Mouse (Mus musculus) kidney, adult 9 months (tissue): ENCODE data around the gene Hic1.
"Not testable (repeated sequence)": the region's sequence is repeated elsewhere in the genome, so short reads cannot be mapped to it uniquely, and the experiment has no call there.

Source experiments
- DNase-seq: peaks from one replicate; pipeline ENCODE4 v3.0.0; 2022

The Hic1 gene

DNA sequence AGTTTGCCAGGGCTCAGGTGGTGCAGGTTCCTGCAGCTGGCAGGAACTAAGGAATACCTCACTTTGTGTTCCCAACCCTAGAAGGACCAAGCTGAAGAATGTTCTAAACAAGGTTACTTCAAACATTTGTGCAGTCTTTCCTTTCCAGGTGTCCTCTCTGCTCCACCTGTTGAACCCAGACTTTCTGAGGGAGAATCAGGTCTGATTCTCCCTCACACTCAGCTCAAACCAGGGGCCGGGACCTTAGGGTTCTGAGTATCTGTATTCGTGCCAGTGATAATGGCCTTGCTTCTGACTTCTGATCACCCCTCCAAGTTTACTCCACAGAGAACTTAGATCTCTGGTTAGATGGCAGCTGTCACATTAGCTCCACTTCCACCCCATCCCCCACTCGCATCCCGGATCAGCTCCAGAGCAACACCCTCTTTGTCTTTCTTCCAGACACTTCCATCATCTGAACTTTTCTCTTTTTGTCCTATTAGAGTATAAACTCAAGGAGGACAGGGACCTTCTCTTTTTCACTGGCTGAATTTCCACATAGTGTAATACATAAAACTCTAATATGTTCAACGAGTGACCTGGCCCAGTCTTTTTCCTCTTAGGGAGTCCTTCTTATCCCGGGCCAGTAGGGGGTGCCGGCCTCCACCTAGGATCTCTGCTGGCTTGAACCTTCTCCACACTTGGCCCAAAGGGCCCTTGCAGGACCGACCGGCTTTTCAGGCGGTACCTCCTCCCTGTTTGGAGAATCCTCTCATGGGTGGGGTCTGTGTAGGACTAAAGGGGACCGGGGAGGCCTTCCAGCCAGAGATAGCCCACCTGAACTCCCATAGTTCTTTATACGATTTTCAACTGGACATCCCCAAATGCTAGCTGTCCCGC, 23.3 kb upstream of the Hic1 start:
- peak; percentile 86 for DNase-seq

DNA sequence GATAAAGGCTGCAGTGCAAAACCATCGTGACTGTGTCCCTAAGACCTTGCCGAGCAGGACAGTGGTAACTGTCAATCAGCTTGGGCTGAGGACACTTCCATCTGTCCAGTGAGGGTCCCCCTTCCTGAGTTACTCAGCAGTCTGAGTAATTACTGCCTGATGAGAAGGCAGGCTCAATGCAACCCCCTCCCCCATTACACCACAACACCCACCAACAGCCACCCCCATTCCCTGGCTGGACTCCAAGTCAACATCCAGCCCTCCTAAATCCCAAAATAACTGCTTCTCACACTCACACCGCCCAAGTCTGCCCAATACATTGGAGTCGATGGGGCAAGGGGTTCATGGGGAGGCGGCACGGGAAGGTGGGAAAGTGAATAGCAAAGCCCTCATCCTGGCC, 22.5 kb upstream of the Hic1 start:
- no peak for DNase-seq

DNA sequence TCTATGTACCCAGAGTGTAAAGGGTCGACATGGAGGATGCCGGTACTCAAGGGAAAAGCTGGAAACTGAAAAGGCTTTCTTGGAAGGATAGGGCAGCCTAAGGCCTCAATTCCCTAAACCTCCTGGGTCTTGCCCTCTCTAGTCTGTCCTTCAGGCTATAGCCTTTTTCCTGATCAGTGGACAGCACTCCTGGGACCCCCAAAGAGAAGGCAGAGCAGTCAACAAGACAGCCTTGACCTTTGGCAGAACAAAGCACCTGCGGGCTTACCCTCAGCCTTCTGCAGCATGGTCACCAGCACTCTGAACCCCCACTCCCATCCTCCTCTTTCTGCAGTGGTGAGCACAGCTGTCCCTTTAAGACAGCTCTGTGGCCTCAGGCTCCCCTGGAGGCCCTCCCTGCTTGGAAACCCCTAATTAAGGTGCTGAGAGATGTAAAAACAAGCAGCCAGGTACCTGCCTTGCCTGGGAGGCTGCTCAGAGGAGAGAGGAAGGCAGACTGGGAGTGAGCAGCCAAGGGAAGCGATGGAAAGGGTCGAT, 21.7 kb upstream of the Hic1 start, which contains the start of gene Dph1:
Dph1 (minus strand) TSS at position 337 of the 537 bp plus-strand sequence.
- no peak for DNase-seq

DNA sequence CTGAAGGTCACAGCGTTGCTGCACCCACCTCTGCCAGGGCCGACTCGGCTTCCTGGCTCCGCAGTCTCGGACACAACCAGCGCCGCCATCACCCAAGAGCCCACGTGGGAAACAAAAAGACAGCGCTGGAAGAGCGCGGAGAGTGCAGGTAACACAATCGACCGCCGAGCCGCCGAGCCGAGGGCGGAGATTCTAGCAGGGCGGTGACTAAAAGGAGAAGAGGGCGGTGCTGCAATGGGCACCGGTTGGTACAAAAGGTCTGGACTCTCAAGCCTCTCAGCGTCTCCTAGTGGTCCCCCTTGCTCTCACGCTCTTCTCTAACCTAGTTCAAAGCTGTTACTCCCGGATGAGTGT, 21.0 kb upstream of the Hic1 start:
- peak; percentile 90 for DNase-seq

DNA sequence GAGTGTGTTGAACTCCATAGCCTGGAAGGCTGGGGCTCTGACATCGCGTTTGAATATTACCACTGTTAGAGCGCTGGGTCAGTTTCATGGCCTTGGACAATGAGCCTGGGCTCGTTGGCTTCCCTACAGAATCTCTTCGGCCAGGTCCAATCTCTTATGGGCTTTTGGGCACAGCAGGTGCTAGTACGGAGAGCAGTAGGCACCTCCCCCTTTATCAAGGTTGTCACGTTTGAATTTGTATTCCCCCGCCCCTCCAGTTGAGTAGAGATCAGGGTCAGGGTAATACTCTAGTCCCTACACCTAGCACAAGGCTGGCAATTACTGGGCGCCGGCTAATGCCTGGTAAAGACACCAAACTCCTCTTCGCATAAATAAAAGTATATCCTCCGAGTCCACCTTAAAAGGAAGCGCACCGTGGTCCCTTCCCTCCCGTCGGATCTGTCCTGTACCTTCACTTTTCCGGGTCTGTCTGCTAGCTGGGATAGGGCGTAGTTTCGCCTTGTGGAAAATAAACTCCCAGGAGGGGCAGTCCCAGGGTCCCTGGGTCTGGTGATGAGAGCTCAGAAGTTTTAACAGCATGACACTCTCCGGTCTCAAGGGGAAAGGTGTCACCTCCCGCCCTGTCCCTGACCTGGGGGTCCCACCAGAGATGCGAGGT, 20.5 kb upstream of the Hic1 start:
- DNase-seq: no peak

DNA sequence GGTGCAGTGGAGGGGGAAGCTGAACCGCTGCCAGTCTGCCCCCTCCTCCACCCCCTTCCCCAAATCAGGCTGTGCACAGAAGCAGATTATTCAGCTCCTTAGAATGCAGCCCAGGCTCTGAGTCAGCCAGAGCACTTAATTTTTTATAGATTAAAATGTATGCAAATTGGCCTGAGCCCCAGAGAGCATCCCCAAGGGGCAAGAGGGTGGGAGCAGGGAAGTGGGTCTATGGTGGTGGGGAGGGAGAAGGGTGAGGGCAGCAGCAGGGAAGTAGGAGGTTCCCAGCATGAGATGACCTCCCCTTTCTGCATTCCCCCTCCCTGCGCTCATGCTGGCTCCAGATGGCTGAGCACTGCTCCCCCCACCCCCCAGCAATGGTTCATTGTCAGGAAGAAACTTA, 15.7 kb upstream of the Hic1 start:
- DNase-seq: no peak

DNA sequence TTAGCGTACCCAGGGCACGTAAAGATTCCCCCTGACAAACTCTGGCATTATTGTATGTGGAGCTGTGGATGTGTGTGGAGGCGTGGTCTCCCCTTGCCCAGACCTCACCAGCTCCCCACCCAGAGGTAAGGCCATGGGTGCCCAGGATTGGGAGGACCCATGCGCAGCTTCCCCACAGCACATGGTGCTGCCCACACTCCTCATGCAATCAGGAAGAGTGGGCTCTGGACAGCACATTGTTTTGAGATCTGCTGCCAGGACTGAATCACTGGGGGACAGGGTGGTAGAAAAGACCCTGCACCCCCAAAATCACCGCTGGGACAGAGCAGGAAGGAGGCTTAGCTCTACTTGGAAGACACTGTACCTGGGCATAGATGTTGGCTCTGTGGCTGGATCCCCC, 15.3 kb upstream of the Hic1 start:
- no peak for DNase-seq

DNA sequence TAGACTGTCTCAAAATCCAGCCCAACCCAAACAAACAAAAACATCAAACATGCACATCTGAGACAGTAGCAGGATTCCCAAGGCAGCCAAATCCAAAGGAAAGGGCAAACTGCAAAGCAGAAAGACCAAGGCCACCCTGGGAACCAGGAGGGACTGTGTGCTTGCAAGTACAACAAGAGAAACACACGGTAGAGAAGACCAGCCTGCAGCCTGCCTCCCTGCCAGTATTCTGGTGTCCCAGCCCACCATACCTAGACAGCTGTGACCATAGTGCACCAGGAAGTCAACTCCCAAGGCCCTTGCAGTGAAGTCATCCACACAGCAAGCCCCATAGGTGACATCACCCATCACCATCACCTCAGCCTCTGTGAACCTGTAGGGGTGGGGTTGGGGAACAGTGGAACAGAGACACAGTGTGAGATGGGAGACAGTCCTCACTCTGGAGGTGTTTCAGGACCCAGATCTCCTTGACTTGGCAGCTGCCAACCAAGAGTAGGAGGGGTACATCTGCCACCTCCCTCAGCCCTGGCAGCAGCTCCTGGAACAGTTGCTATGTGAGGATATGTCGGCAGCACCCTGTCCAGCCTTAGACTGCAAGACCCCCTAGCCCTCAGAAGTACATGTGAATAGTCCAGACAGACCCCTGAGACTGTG, 14.7 kb upstream of the Hic1 start:
- no peak for DNase-seq

DNA sequence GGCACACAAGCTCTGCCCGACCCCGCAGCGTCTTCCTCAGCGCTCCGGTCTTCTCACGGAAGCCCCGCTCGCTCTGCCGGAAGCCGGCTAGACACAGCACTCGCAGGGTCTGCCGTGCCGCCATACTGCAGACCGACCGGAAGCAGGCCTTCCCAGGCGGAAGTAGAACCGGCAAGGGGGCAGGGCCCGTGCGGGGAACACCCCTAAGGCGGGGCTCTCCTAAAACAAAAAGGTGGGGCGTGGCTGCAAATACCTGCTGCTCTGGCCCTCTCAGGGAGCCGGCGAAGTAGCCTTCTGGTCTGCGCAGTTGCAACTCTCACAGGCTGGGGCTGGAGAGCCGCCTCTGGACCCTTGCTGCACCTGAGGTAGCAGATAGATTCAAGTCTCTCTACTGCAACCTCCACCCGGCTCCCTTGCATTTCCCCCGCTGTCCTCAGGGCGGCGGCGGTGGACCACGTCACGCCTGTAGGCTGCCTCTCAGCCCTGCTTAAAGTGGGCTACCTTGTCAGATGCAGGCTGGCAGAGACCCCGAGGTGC, 9.4 kb upstream of the Hic1 start, which contains the start of gene Ovca2:
Ovca2 (minus strand) TSS at position 164 of the 537 bp plus-strand sequence.
- peak; percentile 93 for DNase-seq

DNA sequence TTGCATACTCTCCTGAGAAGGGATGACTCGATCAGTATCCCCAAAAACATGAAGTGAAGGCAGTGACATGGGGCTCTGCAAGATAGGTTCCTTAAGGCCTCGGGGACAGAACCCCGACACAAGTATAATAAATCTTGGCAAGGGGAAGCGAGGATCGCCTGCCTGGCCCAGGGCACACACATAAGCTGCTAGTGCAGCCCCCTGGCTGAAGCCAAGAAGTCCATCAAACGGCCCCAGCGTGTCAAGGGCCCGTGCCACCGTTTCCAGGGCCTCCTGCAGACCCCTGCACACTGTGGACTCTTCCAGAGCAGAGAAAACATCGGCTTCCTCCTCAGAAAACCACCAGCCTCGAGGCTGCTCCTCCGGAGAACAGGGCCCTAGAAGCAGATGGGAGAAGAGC, 8.7 kb upstream of the Hic1 start:
- DNase-seq: no peak

DNA sequence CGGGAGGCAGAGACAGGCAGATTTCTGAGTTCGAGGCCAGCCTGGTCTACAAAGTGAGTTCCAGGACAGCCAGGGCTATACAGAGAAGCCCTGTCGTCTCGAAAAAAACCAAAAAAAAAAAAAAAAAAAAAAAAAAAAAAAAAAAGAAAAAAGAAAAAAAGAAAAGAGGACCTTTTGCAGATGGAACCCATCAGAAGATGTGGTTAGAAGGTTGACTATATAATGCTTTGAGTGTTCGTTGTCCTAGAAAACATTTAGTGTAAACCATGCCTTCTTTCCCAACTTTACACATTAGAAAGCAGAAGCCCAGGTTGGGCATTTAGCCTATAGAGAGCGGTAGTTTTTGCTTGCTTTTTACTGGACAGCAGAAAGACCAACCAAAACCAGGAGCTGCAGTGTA, 5.3 kb upstream of the Hic1 start:
- DNase-seq: not testable (repeated sequence)

DNA sequence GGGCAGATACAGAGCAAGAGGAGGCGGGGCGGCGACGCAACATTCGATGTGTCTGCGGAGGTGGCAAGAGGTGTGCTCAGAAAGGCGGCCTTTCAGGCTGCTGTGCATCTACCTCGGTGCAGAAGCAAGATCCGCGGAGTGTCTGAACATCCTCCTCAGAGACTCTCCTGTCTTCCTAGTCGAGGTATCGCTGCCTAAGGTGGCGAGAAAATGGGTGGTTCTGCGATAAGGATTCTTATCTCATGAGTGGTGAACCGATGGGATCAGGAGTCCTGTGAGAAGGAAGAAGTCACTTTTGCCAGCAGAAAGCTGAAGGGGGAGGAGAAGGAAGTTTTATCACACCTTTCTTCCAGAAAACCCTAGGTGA, 4.5 kb upstream of the Hic1 start:
- no peak for DNase-seq

DNA sequence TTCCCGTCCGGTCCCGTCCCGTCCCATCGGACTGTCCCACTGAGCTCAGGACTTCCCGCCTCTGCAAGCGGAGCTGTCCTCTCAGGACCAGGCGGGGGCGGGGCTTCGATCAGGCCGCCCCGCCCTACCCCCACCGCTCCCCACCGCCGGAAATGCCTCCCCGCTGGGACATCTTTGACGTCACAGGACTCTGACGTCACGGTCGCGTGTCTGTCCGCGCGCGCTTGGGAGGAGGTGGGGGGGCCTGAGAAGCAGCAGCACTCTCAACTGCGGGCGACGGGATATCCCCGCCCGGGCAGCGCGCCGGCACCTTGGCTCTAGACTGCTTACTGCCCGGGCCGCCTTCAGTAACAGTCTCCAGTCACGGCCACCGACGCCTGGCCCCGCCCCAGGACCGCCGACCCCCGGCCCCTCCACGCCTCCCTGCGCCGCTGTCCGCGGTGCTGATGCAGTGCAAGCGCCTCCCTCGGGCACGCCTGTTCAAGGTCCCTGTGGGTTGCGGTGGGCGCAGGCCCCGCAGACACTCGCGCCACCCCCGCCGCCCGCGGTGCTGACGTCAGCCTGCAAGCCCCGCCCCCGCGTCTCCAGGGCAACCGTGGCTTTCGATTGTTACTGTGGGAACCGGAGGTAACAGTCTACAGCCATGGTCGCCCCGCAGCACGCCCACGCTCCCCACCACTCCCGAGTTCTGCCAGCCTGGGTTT, 3.9 kb upstream of the Hic1 start:
- DNase-seq: peak; percentile 83

DNA sequence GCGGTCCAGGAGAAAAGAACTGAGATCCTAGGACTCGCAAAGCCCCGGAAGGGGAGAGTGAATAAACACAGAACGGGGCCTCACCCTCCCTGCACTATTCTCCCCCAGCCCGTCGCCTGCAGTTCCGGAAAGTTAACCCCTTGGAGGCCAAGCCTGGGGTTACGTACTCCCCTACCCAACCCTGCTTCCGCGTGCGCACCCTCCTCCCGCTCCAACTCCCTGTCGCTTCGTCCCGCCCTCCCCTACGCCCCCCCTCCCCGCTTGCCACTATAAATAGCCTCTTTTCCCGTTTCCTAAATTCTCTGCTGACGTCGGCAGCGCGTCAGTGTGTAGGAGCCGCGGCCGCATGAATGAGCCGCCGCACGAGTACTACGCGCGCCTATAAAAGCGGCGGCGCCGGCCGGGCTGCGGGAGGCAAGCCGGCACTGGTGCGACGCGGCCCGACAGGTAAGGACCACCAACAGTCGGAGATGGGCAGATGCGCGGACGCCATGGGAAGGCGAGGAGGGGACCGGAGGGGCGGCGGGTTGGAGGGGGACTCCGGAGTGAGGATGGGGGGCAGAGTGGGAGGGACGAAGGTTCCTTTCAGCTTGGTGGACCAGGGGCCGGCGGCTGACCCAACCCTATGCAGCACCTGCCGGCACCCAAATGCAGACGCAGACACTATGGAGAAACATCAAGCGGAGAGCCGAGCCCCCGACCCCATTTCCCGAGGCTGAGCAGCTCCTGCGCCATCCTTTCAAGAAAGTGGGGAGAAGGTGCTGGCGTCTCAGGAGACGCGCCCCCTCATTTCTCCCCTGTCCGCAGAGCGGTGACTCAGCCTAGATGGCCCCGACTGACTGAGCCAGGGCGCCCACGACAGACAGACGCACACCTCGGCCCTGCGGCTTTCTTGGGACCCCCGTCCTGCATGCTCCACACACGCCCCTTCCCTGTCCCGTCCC, 3.1 kb upstream of the Hic1 start:
- DNase-seq: no peak

DNA sequence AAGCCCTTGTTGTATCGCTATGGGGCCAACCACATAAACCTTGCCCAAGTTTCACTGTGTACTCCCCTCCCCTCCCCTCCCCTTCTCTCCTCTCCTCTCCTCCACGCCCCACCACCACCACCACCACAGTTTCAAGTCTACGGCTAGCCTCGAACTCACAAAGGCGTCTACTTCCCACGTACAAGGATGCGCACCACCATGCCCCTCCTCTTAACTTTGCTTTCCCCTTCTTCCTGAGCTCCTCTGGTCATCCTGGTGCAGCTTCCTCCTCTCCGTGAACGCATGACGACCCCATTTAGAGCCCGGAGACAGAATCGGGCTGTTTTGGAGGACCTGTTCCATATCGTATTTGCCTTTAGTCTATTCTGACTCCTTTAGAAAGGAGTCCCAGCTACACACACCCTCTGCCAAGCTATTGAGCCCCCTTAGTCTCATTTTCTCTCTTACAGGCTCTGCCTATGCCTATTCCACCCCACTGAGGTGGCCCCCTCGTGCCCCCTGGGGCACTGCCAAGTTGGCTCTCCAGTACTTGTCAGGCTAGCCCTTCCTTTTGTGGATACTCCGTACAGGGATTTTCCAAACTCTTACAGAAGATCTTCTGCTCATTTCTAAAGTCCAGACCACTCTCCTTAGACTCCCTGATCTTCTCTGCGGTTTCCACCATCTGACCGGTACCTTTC, 2.0 kb upstream of the Hic1 start:
- DNase-seq: no peak

DNA sequence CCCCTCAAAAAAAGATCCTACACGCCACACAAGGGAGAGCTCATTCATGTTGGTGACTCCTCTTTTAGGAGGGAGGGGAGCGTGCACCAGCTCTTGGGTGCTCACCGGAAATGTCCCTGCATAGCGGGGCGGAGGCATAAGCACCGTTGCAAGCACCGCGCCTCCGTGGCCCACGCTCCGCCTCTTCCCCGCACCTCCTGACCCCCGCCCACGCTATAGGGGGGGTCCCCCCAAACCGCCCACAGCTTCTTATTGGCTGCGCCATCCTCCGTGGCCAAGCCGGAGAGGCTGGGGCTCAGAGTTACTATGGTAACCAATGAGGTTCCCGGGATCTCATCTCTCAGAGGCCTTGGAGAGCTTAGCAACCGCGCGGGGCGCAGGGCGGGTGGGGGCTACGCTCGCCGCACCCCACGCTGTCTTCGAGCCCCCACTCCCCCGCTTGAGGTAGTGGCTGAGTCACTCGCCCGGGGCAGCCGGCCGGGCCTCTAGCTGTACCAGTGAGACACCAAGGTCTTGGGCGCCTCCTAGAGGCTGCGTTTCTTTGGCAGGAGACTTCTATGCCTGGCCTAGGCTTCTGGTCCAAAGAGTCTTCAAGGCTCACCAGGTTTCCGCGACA, 925 bp upstream of the Hic1 start:
- peak; percentile 96 for DNase-seq

DNA sequence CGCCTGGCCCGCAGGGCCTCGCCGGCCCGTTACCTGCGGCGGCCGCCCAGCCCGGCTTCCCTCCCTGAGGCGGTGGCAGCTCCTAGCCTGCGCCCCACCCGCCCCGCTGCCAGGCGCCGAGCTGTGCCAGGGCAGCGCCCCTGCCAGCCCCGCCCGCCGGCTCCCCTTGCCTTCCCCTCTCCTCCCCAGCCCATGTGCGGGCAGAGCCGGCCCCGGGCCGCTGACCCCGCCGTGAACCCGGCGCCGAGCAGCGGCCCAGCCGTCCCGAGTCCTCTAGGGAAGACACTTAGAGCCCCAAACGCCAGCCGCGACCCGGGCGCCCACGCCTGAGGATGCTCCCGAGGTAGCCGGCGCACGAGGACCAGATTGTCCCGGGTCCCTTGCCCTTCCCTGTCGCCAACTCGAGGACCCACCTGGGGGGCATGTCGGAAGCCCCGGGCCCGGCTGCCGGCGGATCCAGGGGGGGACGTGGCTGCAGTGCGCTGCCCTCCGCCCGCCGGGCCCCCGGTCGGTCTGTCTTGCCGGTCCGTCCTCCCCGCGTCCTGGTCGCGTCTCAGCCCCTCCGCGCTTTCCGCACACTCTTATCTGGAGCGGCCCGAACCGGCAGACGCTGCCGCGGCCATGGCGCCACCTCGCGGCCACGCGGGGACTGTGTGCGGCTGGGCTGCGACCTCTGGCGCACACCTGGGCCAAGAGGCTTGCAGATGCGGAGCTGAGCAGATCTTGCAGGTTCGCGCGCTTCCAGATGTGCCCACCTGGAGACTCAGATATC, 543 bp downstream of the Hic1 start:
- DNase-seq: peak; percentile 84

DNA sequence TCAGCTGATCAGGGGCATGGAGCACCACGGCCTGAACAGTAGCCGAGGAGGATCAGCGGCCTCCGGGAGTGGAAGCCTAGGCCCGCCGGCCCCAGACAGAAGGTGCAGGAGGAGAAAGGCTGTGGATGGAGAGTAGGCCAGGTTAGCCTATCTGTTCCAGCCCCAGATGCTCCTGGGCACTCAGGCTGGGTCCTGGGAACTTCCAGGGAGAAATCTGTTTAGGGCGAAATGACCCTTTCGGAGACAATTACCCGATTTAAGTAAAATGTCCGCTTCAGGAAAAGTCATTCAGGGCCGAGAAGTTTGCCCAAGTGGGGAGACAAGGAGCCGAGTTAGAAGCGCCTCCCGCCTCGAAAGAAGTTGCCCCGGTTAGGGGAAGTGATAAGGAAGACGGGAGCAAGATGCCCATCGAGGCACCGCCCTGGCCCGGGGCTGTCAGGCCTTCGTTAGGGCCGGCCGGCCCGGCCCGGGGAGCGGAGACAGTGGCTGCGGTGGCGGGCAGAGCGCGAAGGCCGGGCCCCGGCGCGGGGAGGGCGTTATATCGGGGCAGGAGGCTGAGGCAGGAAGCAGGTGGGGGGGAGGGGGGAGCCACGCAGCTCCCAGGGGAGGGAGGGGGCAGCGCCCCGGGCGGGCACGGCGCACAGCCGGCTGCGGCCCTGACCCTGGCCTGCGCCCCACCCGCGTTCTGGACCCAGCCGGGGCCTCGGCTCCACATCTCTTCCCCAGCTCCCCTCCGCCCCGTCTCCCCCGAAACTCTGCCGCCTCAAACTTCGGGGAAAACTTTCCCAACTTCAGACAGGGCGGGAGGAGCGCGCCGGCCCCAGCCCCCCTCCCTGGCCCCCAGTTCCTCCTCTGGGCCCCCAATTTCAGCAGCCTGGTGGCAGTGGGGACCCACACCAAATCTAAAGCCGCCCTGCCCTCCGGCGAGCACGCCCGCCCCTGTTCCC, 1.4 kb downstream of the Hic1 start:
- DNase-seq: peak; percentile 26
